Mouse (Mus musculus): ENCODE measurements around the gene Tmem52.

Tmem52 gene

DNA sequence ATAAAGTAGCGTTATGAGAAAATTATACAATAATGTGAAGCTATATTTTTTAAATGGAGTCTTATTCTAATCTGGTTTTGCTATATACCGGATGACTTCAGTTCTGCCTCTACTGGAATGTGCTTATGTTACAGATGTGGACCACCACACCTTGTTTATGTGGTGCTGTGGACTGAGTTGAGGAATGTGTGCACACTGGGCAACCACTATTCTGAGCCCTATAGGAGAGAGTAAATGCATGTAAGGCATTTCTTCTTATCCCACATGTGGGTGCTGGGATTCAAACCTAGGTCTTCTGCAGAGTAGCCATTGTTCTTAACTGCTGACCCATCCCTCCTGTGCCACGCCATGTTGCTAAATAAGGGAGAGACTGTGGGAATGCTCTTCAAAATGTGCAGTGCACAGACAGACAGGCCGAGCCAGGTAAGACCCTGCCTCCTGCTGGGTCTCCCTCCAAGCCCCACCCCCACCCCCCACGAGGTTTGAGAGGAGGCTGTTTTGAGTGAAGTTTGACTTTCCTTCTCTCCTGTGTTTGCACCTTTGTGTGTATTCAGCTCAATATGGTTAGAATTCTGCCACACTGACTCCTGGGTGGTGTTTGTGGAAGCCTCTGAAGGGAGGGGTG is 36.9 kb downstream of the Tmem52 start:
- DNase-seq (ENCODE audit: low spot score in 2 of 2), result no peak

DNA sequence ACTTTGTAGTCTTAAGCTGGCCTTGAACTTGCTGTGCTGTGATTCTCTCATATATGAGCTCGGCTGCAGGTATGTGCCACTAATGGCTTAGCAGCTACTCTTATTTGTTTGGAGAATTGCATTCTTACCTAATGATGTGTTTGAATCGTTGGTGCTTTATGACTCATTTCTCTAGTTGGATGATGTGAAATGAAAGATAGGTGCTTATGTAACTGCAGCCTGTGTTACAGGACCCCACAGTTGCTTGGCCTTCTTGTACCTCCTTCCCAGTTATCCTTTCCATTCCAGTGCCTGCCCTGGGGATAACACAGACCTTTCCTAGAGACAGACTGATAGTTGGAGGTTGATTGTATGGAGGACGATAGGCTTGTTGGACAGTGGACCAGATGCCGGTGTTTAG is 39.7 kb downstream of the Tmem52 start:
- DNase-seq (ENCODE audit: low spot score in 2 of 2), result no peak

DNA sequence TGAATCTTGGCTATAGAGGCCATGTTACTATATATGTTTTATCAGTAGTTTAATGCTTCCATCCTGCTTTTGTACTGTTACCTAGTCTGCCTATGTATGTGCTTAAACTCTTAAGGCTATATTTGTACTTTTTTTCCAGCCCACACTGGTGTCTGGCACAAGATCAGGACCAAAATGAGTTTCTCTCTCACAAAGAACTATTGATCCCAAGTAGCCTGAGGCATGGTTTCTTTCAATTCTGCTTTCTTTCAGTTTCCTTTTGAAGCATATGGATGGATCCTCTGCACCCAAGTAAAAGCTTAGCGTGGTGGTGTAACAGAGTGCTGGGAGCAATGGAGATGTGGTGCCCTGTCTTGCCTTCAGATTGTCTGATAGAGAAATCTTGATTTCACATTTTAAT is 42.1 kb downstream of the Tmem52 start:
- no peak for DNase-seq (ENCODE audit: low spot score in 2 of 2)

DNA sequence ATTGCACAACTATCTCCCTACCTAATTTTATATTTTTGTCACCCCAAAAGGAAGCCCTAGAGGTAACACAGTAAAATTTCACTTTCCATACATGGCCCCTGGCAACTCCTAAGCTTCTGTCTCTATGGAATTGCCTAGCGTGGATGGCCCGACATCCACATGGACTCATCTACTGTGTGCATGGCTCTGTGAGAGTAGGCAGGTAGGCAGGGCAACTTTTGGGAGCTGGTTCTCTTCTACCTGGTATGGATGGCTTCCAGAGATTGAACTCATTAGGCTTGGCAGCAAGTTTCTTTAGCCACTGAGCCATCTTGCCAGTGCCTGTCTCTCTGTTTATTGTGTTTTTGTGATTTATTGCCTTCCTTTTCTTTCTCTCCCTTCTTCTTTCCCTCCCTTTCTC is 45.9 kb downstream of the Tmem52 start:
- DNase-seq (ENCODE audit: low spot score in 2 of 2), result no peak

DNA sequence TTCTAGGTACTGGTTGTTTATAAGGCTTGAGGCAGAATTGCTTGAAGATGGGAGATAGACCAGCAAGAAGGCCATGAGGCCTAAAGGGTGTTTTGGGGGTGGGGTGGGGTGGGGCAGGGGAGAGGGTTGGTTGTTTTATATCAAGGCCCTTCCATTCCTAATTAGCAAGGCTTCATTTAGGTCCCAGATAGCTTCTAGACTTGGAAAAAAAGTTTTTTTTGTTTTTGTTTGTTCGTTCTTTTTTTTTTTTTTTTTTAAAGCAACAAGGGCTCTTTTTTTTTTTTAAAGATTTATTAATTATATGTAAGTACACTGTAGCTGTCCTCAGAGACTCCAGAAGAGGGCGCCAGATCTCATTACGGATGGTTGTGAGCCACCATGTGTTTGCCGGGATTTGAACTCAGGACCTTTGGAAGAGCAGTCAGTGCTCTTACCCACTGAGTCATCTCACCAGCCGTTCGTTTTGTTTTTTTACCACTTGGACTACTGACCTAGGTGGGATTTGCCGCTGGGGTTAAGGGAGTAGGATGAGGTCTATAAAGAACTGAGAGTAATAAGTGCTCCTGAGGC is 49.1 kb downstream of the Tmem52 start:
- DNase-seq (ENCODE audit: low spot score in 2 of 2), result no peak
